Mouse (Mus musculus) spleen, adult 2 months (tissue): Measurements from ENCODE around the gene Ap4s1. TPM values are rescaled to one million over a fixed set of nuclear protein-coding genes. Genes with fewer than 3 reads are reported as not detected.

ENCODE experiments used
- DNase-seq, 2 experiments: peaks; one replicate each; pipeline versions ENCODE4 v3.0.0 to v3.0.0-alpha.2; 2012 to 2021; ENCODE audit warnings: low spot score in 2 of 2, low read depth in 1 of 2
- H3K27ac ChIP-seq: fragments of 200-500 bp; 2 replicates; pipeline ENCODE4 v1.5.1; 2012; ENCODE audit warnings: low read length, inconsistent platforms; ENCODE audit not compliant: insufficient read depth
- H3K27me3 ChIP-seq: fragments of 200-500 bp; 2 replicates; pipeline ENCODE4 v1.6.1; 2012; ENCODE audit warnings: mild to moderate bottlenecking, moderate library complexity, low read length, inconsistent platforms; ENCODE audit not compliant: control insufficient read depth, insufficient read depth
- H3K36me3 ChIP-seq: fragments of 200-500 bp; 2 replicates; pipeline ENCODE4 v1.6.1; 2012; ENCODE audit warnings: mild to moderate bottlenecking, low read length, inconsistent platforms; ENCODE audit not compliant: control insufficient read depth, insufficient read depth
- H3K4me1 ChIP-seq: fragments of 200-500 bp; 2 replicates; pipeline ENCODE4 v1.6.1; 2011; ENCODE audit warnings: inconsistent platforms; ENCODE audit not compliant: control insufficient read depth, insufficient read depth, insufficient read length
- H3K4me3 ChIP-seq: fragments of 200-500 bp; 2 replicates; pipeline ENCODE4 v1.5.1; 2011; ENCODE audit warnings: mild to moderate bottlenecking, inconsistent platforms; ENCODE audit not compliant: insufficient read depth, insufficient read length; ENCODE audit errors: extremely low read depth
- CTCF ChIP-seq: fragments of 200-500 bp; IDR thresholded peaks from 2 replicates; pipeline ENCODE4 v1.5.1; 2011; ENCODE audit warnings: mild to moderate bottlenecking, inconsistent platforms; ENCODE audit not compliant: insufficient read depth, insufficient read length, insufficient replicate concordance; ENCODE audit errors: extremely low read depth
- POLR2A ChIP-seq: fragments of 200-500 bp; IDR thresholded peaks from 2 replicates; pipeline ENCODE4 v1.6.1; 2011; ENCODE audit warnings: low read depth, low read length, inconsistent platforms
- WGBS: fragments of 180-500 bp; shearing (Covaris S2); methylation state at CpG from one replicate; pipeline ENCODE4 v1.1.7; 2018; 5-methylcytosine and 5-hydroxymethylcytosine counted together
- polyA plus RNA-seq: library from polyadenylated mRNA; depleted of rRNA; stranded (reverse); fragments of >200 nt; gene quantifications from 2 replicates; pipeline ENCODE4 v1.2.3, GENCODE M21; 2012; rRNA removed

Gene Ap4s1
- polyA plus RNA-seq, 1 experiment, result 4.9 TPM

DNA sequence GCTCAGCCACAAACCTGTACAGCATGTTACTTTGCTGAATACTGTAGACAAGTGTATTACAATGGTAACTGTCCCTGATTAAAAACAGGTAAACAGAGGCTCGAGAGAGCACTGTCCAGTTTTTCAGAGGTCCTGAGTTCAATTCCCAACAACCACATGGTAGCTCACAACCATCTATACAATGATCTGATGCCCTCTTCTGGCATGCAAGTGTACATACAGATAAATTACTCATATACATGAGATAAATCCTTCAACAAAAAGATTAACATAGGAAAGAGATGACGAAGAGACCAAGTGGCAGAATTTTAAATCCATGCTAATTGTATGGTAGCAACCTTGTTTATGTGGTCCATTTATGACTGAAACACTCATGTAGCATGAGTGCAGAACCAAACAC is 56.5 kb downstream of the Ap4s1 start:
- TF ChIP-seq POLR2A, result no peak
- no peak for TF ChIP-seq CTCF
- Histone ChIP-seq H3K4me3 (no peak overlapping the region), H3K27ac (no peak overlapping the region), H3K27me3 (no peaks in the 10 kb centered on the region), H3K36me3 (peaks cover 59% of the 10 kb centered on the region), H3K4me1 (no peaks in the 10 kb centered on the region)
- DNase-seq, result no peak
- 94% methylated on average over 2 of the region's 2 CpGs for WGBS

DNA sequence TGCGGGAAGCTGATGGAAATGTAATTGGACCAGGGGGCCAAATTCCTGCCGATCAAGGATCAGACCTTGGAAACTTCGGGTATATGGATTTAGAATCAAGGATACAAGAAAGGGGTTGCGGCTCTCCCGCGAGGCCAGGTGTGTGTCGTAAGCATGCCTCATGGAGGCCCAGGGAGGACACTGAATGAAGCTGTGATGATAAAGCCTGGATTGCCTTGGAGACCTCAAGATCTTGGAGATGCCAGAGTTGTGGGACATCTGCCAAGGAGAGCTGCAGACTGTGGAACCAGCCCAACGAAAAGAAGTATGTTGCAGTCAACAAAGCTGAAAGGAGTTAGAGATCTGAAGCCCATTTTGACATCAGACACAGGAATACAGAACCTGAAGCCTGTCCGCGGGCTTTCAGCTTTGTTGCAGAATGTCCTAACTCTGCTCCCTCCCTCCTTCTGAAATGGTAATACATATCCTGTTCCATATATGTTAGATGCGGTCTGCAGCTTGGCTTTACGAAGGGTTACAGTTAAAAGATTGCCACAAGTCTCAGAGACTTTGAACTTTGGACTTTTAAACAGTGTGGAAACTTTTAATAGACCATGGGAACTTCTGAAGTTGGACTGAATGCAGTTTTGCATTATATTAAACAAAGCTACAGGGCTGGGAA is 65.2 kb downstream of the Ap4s1 start:
- Histone ChIP-seq H3K27ac (no peak overlapping the region), H3K36me3 (peaks cover 41% of the 10 kb centered on the region)
- WGBS, result 95% methylated on average over 12 of the region's 12 CpGs

DNA sequence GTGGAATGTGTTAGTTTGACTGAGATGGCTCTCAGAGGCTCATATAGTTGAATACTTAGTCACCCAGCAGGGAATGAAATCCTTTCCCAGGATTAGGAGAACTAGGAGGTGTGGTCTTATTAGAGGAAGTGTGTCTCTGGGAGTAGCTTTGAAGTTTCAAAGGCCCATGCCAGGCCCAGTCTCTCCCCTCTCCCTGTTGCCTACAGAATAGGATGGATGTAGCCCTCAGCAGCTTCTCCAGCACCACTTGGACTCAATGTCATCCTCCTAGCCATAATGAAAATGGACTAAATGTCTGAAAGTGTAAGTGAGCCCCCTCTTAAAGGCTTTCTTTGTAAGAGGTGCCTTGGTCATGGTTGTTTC is 65.7 kb downstream of the Ap4s1 start:
- Histone ChIP-seq H3K27me3 (no peaks in the 10 kb centered on the region), H3K27ac (no peak overlapping the region), H3K4me3 (no peak overlapping the region), H3K36me3 (peaks cover 36% of the 10 kb centered on the region), H3K4me1 (no peaks in the 10 kb centered on the region)
- no peak for DNase-seq
- no peak for TF ChIP-seq POLR2A
- no peak for TF ChIP-seq CTCF

More for the DNA sequence above, 65.2 kb downstream of the Ap4s1 start:
- Histone ChIP-seq H3K4me3 (no peak overlapping the region), H3K4me1 (no peaks in the 10 kb centered on the region), H3K27me3 (no peaks in the 10 kb centered on the region)
- no peak for DNase-seq
- TF ChIP-seq POLR2A, result no peak
- TF ChIP-seq CTCF, result no peak

DNA sequence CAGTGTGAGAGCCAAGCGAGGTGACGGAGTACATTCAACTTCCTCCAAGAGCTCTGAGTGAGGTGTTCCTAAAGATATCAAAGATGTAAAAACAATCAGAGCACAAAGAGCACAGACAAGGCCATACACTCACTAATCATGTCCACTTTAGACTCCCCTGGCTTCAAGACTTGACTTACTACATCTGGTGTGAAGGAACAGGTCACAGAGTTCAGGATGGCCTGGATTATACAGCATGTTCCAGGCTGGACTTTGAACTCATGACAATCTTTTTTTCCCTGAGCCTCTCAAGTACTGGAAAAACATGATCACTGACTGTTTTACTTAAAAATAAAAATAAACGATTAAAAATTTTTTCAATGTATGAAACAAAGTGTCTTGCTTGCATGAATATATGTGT is 68.5 kb downstream of the Ap4s1 start:
- Histone ChIP-seq H3K27ac (no peak overlapping the region), H3K4me1 (no peaks in the 10 kb centered on the region), H3K27me3 (no peaks in the 10 kb centered on the region), H3K4me3 (no peak overlapping the region), H3K36me3 (peaks cover 32% of the 10 kb centered on the region)
- TF ChIP-seq POLR2A (no peak), CTCF (no peak)
- WGBS, result 95% methylated on average over 3 of the region's 3 CpGs
- no peak for DNase-seq

DNA sequence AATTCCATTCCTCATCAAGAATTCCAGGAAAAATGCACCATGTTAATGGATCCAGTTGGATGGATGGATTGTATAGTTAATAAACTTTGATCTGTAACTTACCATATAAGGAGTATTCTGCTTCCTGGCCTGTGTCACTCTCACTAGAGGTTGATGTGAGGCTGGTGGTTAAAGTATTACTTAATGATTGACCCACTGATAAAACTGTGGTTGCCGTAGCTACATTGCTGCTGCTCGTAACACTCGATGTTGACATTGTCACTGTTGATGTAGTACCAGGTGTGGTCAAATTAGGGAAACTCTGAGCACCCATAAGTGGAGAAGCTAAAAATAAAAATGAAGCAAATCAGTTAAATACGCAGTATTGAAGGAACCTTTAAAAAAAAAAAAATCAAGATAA is 76.6 kb downstream of the Ap4s1 start:
- H3K27me3 ChIP-seq, result no peaks in the 10 kb centered on the region
- H3K27ac ChIP-seq, result no peak overlapping the region
- no peaks in the 10 kb centered on the region for H3K4me1 ChIP-seq
- peaks cover 33% of the 10 kb centered on the region for H3K36me3 ChIP-seq
- no peak overlapping the region for H3K4me3 ChIP-seq
- DNase-seq, result no peak
- TF ChIP-seq CTCF, result no peak
- WGBS, result 86% methylated on average over 4 of the region's 4 CpGs

DNA sequence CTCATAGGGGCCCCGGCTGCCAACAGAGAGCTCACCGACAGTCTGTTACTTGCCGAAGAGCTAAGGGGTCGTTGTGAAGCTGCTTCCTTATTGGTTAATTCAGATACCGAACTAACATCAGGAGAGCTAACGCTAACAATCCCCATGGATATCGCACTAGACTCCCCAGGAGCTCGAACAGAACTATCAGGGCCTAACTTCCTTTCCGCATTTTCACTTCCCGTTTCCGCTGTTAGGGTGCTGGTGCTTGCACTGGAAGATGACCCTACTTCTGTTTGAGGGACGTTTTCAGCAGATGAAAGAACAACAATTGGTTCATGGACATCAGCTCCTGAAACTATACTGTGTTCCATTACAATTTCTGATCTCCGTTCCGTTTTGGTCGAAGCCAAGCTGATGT is 77.9 kb downstream of the Ap4s1 start:
- peaks cover 32% of the 10 kb centered on the region for H3K36me3 ChIP-seq
- H3K4me3 ChIP-seq, result no peak overlapping the region
- no peak for TF ChIP-seq POLR2A
- no peak for TF ChIP-seq CTCF
- no peaks in the 10 kb centered on the region for H3K4me1 ChIP-seq
- no peak overlapping the region for H3K27ac ChIP-seq
- WGBS, result 83% methylated on average over 15 of the region's 15 CpGs
- DNase-seq, result no peak
- H3K27me3 ChIP-seq, result no peaks in the 10 kb centered on the region

DNA sequence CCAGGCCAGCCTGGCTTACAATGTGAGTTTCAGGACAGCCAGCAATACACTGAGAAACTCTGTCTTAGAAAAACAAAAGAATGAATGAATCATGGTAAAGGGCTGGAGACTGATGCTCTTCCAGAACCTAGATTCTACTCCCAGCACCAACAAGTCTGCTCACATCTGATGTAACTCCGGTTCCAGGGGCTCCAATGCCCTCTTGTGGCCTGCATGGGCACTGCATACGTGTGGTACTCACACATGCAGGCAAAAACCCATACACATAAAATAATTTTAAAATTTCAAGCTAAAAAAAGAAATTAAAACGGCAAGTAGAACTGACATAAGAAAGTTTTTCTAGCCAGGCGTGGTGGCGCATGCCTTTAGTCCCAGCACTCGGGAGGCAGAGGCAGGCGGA is 94.0 kb downstream of the Ap4s1 start:
- H3K27ac ChIP-seq, result no peak overlapping the region
- H3K27me3 ChIP-seq, result no peaks in the 10 kb centered on the region
- no peak overlapping the region for H3K4me3 ChIP-seq
- DNase-seq, result peak; percentile 19 to 22
- peaks cover 50% of the 10 kb centered on the region for H3K36me3 ChIP-seq
- TF ChIP-seq POLR2A (no peak), CTCF (peak; percentile 49; the same call in 1 of the 2 replicates)
- WGBS, result 90% methylated on average over 7 of the region's 7 CpGs
- H3K4me1 ChIP-seq, result no peaks in the 10 kb centered on the region

Other genes with a start within 250 kb of the Ap4s1 start
- gene Coch, start 97.7 kb upstream of the Ap4s1 start, polyA plus RNA-seq, result 446 and 449 TPM in 2 replicates
- 7.1 and 8.4 TPM in 2 replicates for gene Strn3, start 864 bp downstream of the Ap4s1 start, polyA plus RNA-seq
- gene Hectd1, start 138.5 kb downstream of the Ap4s1 start, polyA plus RNA-seq, result 11.1 and 12.8 TPM in 2 replicates